Mouse (Mus musculus): ENCODE measurements around the gene Ak6. TPM values are rescaled to one million over a fixed set of nuclear protein-coding genes. Genes with fewer than 3 reads are reported as not detected.

The Ak6 gene
- polyA plus RNA-seq (2014; fragmentation: Nextera tagmentation; extraction: Ambion mirVana), result 306 and 327 TPM in 2 replicates

GRCm38 (mm10) chr13:100650550-100651438 is at the start of gene Ak6, which contains the start of gene Rad17:
Gene Ak6, plus strand, starts transcription at chr13:100650979.
Gene Rad17, minus strand, starts transcription at chr13:100651051.
- H3K27me3 ChIP-seq (ENCODE audit: control insufficient read depth, insufficient read depth, low read length), result no peaks in the 10 kb centered on the region
- ATAC-seq (ENCODE audit: low read depth), result peak; percentile 99

DNA sequence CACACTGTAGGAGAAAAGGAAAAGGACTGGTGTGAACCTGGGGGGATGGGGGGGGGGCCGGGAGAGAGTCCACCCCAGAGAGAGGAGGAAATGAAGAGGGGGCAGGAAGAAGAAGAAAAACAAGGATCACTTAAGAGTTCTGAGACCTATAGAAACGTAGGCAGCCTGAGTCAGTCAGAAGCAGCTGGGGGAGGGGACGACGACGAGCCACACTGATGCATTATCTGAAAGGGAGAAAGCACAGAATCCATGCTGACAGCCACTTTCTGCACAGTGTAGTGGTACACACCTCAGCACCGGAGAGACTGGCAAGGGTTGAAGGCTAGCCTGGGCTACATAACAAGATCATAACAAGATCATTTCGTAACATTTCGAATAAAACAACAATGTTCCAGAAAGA is 49.7 kb upstream of the Ak6 start:
- no peak for ATAC-seq (ENCODE audit: low read depth)
- 76% methylated on average over 8 of the region's 8 CpGs for WGBS
- H3K27ac ChIP-seq (ENCODE audit: low read depth, low read length), result no peak overlapping the region
- no peaks in the 10 kb centered on the region for H3K36me3 ChIP-seq (ENCODE audit: control insufficient read depth, insufficient read depth, low read length)
- no peaks in the 10 kb centered on the region for H3K9me3 ChIP-seq (ENCODE audit: control insufficient read depth, low read length)
- no peak overlapping the region for H3K9ac ChIP-seq (replicated peaks; ENCODE audit: low read depth, low read length)
- H3K4me2 ChIP-seq (ENCODE audit: low read depth, low read length), result no peak overlapping the region
- H3K27me3 ChIP-seq (ENCODE audit: control insufficient read depth, insufficient read depth, low read length), result no peaks in the 10 kb centered on the region
- H3K4me1 ChIP-seq (ENCODE audit: control insufficient read depth, insufficient read depth, low read length), result no peaks in the 10 kb centered on the region
- H3K4me3 ChIP-seq (ENCODE audit: low read depth, low read length), result no peak overlapping the region

More at GRCm38 (mm10) chr13:100650550-100651438, at the start of gene Ak6, which contains the start of gene Rad17:
- Histone ChIP-seq H3K4me2 (ENCODE audit: low read depth, low read length) (peak within 1 kb of the TSS; percentile 54), H3K27ac (ENCODE audit: low read depth, low read length) (peak within 1 kb of the TSS; percentile 98), H3K36me3 (ENCODE audit: control insufficient read depth, insufficient read depth, low read length) (peaks cover 2% of the 10 kb centered on the region; the same call in 1 of the 2 replicates), H3K9ac (replicated peaks; ENCODE audit: low read depth, low read length) (peak within 1 kb of the TSS; percentile 91), H3K4me1 (ENCODE audit: control insufficient read depth, insufficient read depth, low read length) (peaks cover 6% of the 10 kb centered on the region), H3K9me3 (ENCODE audit: control insufficient read depth, low read length) (no peaks in the 10 kb centered on the region), H3K4me3 (ENCODE audit: low read depth, low read length) (peak within 1 kb of the TSS; percentile 75)
- whole genome bisulfite sequencing, result under 1% methylated on average over 55 of the region's 73 CpGs

- Histone ChIP-seq H3K27ac (ENCODE audit: low read depth, low read length) (no peak overlapping the region), H3K9ac (replicated peaks; ENCODE audit: low read depth, low read length) (no peak overlapping the region), H3K4me1 (ENCODE audit: control insufficient read depth, insufficient read depth, low read length) (no peaks in the 10 kb centered on the region), H3K4me2 (ENCODE audit: low read depth, low read length) (no peak overlapping the region), H3K27me3 (ENCODE audit: control insufficient read depth, insufficient read depth, low read length) (no peaks in the 10 kb centered on the region), H3K9me3 (ENCODE audit: control insufficient read depth, low read length) (no peaks in the 10 kb centered on the region), H3K4me3 (ENCODE audit: low read depth, low read length) (no peak overlapping the region), H3K36me3 (ENCODE audit: control insufficient read depth, insufficient read depth, low read length) (no peaks in the 10 kb centered on the region)
- WGBS, result 52% methylated on average over 5 of the region's 5 CpGs
- ATAC-seq (ENCODE audit: low read depth), result no peak
Observed at GRCm38 (mm10) chr13:100602239-100602902, 48.4 kb upstream of the Ak6 start.

DNA sequence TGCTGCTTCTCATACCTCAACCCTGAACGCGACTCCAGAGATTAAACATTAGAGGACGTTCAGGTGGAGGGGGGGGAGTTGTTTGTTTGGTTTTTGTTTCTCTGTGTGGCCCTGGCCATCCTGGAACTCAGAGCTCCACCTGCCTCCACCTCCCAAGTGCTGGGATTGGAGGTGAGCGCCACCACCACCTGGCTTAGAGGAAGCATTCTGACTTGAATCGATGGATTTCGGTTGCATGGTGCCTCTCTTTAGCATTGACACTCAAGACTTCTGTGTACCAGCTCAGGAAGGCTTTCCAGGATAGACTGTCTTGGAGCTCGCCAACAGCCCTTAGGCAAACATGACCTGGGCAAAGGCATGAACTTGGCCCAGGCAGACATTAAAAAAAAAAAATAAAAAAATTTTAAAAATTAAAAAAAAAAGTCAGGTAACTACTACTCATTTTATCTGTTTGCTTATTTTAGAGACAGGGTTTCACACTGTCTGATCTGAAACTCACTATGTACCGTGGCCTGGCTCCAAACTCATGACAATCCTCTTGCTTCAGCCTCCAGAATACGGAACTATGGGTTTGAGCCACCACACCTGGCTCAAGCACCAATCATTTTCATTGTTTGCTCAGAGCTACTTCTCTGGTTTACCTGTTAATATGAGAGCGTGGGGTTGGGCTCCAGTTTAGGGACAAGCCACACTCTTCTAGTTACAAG is 47.6 kb upstream of the Ak6 start:
- no peak overlapping the region for H3K4me3 ChIP-seq (ENCODE audit: low read depth, low read length)
- no peak for ATAC-seq (ENCODE audit: low read depth)
- H3K36me3 ChIP-seq (ENCODE audit: control insufficient read depth, insufficient read depth, low read length), result no peaks in the 10 kb centered on the region
- no peak overlapping the region for H3K9ac ChIP-seq (replicated peaks; ENCODE audit: low read depth, low read length)
- H3K4me1 ChIP-seq (ENCODE audit: control insufficient read depth, insufficient read depth, low read length), result no peaks in the 10 kb centered on the region
- H3K9me3 ChIP-seq (ENCODE audit: control insufficient read depth, low read length), result no peaks in the 10 kb centered on the region
- 91% methylated on average over 10 of the region's 10 CpGs for WGBS
- no peak overlapping the region for H3K4me2 ChIP-seq (ENCODE audit: low read depth, low read length)
- no peaks in the 10 kb centered on the region for H3K27me3 ChIP-seq (ENCODE audit: control insufficient read depth, insufficient read depth, low read length)
- H3K27ac ChIP-seq (ENCODE audit: low read depth, low read length), result no peak overlapping the region

DNA sequence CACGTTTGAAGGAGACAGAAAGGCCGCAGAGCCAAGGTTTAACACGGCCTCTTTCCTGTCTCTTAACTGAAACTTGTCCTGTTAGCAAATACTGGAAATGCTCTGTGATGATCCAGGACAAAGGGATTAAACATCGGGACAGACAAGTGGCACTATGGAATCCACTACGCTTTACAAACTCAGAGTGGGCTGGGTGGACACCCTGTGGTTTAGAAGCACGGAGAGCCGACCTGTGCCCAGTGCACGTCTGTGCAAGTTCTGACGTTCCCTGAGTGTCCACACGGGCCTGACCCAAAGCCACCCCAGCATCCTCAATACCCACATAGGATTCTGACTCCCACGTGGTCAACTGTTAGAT is 47.1 kb upstream of the Ak6 start:
- Histone ChIP-seq H3K27ac (ENCODE audit: low read depth, low read length) (no peak overlapping the region), H3K4me2 (ENCODE audit: low read depth, low read length) (no peak overlapping the region), H3K9me3 (ENCODE audit: control insufficient read depth, low read length) (no peaks in the 10 kb centered on the region), H3K27me3 (ENCODE audit: control insufficient read depth, insufficient read depth, low read length) (no peaks in the 10 kb centered on the region), H3K4me1 (ENCODE audit: control insufficient read depth, insufficient read depth, low read length) (no peaks in the 10 kb centered on the region), H3K36me3 (ENCODE audit: control insufficient read depth, insufficient read depth, low read length) (no peaks in the 10 kb centered on the region), H3K4me3 (ENCODE audit: low read depth, low read length) (no peak overlapping the region), H3K9ac (replicated peaks; ENCODE audit: low read depth, low read length) (no peak overlapping the region)
- ATAC-seq (ENCODE audit: low read depth), result no peak
- 90% methylated on average over 11 of the region's 11 CpGs for WGBS

DNA sequence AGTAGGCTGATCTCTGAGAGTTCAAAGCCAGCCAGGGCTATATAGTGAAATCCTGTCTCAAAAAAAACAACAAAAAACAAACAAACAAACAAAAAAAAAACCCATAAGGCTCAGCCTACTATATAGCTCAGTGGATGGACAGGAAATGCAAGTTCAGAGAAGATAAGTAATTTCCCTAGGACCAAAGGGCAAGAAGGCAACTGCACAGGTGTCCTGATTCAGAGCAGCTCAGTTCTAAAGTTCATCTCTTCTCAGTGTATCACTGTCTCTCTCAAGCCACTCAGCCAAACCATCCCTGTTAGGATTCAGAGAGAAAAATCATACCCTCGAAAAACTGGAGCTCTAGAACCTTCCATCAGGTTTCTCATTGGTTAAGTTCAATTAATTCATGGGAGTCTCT is 44.9 kb upstream of the Ak6 start:
- Histone ChIP-seq H3K9ac (replicated peaks; ENCODE audit: low read depth, low read length) (no peak overlapping the region), H3K9me3 (ENCODE audit: control insufficient read depth, low read length) (no peaks in the 10 kb centered on the region), H3K4me1 (ENCODE audit: control insufficient read depth, insufficient read depth, low read length) (no peaks in the 10 kb centered on the region), H3K36me3 (ENCODE audit: control insufficient read depth, insufficient read depth, low read length) (no peaks in the 10 kb centered on the region), H3K27ac (ENCODE audit: low read depth, low read length) (no peak overlapping the region), H3K27me3 (ENCODE audit: control insufficient read depth, insufficient read depth, low read length) (no peaks in the 10 kb centered on the region), H3K4me3 (ENCODE audit: low read depth, low read length) (no peak overlapping the region), H3K4me2 (ENCODE audit: low read depth, low read length) (no peak overlapping the region)
- WGBS, result 61% methylated on average over 1 of the region's 1 CpGs
- no peak for ATAC-seq (ENCODE audit: low read depth)

- 87% methylated on average over 8 of the region's 8 CpGs for WGBS
- Histone ChIP-seq H3K27me3 (ENCODE audit: control insufficient read depth, insufficient read depth, low read length) (no peaks in the 10 kb centered on the region), H3K4me1 (ENCODE audit: control insufficient read depth, insufficient read depth, low read length) (no peaks in the 10 kb centered on the region), H3K9ac (replicated peaks; ENCODE audit: low read depth, low read length) (no peak overlapping the region), H3K27ac (ENCODE audit: low read depth, low read length) (no peak overlapping the region), H3K9me3 (ENCODE audit: control insufficient read depth, low read length) (no peaks in the 10 kb centered on the region), H3K4me3 (ENCODE audit: low read depth, low read length) (no peak overlapping the region), H3K36me3 (ENCODE audit: control insufficient read depth, insufficient read depth, low read length) (no peaks in the 10 kb centered on the region), H3K4me2 (ENCODE audit: low read depth, low read length) (no peak overlapping the region)
- no peak for ATAC-seq (ENCODE audit: low read depth)
Observed at GRCm38 (mm10) chr13:100607756-100608155, 43.0 kb upstream of the Ak6 start.

DNA sequence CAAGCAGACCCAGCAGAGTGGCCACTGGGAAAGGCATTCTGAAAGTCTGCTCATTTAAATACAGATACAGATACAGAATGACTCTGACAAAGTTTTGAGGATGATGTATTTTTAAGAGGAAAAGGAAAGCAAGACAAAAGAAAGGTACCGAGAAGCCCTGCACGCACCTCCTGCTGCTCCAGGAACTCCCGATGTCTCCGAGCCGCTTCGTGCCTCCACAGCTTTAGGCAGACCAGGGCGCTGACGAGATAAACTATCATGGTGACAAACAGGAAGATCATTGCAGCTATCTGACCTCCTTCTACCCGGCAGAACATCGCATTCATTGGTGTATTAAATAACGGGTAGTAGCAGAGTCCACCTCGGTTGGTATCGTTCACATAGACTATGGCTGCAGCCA is 39.5 kb upstream of the Ak6 start:
- Histone ChIP-seq H3K27me3 (ENCODE audit: control insufficient read depth, insufficient read depth, low read length) (no peaks in the 10 kb centered on the region), H3K9ac (replicated peaks; ENCODE audit: low read depth, low read length) (no peak overlapping the region), H3K4me2 (ENCODE audit: low read depth, low read length) (no peak overlapping the region), H3K4me1 (ENCODE audit: control insufficient read depth, insufficient read depth, low read length) (no peaks in the 10 kb centered on the region), H3K9me3 (ENCODE audit: control insufficient read depth, low read length) (no peaks in the 10 kb centered on the region), H3K4me3 (ENCODE audit: low read depth, low read length) (no peak overlapping the region), H3K36me3 (ENCODE audit: control insufficient read depth, insufficient read depth, low read length) (no peaks in the 10 kb centered on the region), H3K27ac (ENCODE audit: low read depth, low read length) (no peak overlapping the region)
- WGBS, result 95% methylated on average over 13 of the region's 13 CpGs
- ATAC-seq (ENCODE audit: low read depth), result no peak
